Mouse (Mus musculus) large intestine, adult 2 months (tissue): ENCODE measurements at regions not wholly inside any gene's neighbourhood (a gene's known extent, or its start where the extent isn't known, plus 50 kb on each side); places are given as distances from the start of the nearest gene placed in this dataset.
"Not testable (repeated sequence)": the region's sequence is repeated elsewhere in the genome, so short reads cannot be mapped to it uniquely, and the experiment has no call there.

ENCODE experiments used
- DNase-seq: peaks from one replicate; pipeline ENCODE4 v3.0.0-alpha.2; 2012; ENCODE audit warnings: low read depth, low spot score
- WGBS: fragments of 180-500 bp; shearing (Covaris S2); methylation state at CpG from one replicate; pipeline ENCODE4 v1.1.7; 2018; 5-methylcytosine and 5-hydroxymethylcytosine counted together

GRCm38 (mm10) chr12:69489686-69490085, 93.1 kb downstream of the Vcpkmt start:
- DNase-seq = no peak
- 94% methylated on average over 10 of the region's 10 CpGs for WGBS

- DNase-seq = no peak
- WGBS = 51% methylated on average over 8 of the region's 8 CpGs
Observed at GRCm38 (mm10) chr12:69486903-69487302, 95.9 kb downstream of the Vcpkmt start.

- 40% methylated on average over 14 of the region's 14 CpGs for WGBS
- no peak for DNase-seq
Observed at GRCm38 (mm10) chr12:69485652-69486651, 96.9 kb downstream of the Vcpkmt start.

- 46% methylated on average over 3 of the region's 3 CpGs for WGBS
- DNase-seq = no peak
Observed at GRCm38 (mm10) chr12:69481420-69481819, 101.4 kb downstream of the Vcpkmt start.

GRCm38 (mm10) chr12:69476631-69477091, 104.4 kb upstream of the Gm9887 start:
- WGBS = 67% methylated on average over 18 of the region's 18 CpGs
- no peak for DNase-seq

- no peak for DNase-seq
- WGBS = 80% methylated on average over 4 of the region's 4 CpGs
Observed at GRCm38 (mm10) chr12:69476131-69476530, 103.9 kb upstream of the Gm9887 start.

- WGBS = 38% methylated on average over 17 of the region's 17 CpGs
- DNase-seq = no peak
Observed at GRCm38 (mm10) chr12:69474916-69475661, 102.8 kb upstream of the Gm9887 start.

GRCm38 (mm10) chr12:69474141-69474915, 102.1 kb upstream of the Gm9887 start:
- WGBS = 38% methylated on average over 14 of the region's 14 CpGs
- DNase-seq = peak; percentile 35

- no peak for DNase-seq
- 87% methylated on average over 13 of the region's 13 CpGs for WGBS
Observed at GRCm38 (mm10) chr12:69473379-69474057, 101.3 kb upstream of the Gm9887 start.

- no peak for DNase-seq
- 91% methylated on average over 9 of the region's 9 CpGs for WGBS
Observed at GRCm38 (mm10) chr12:69472912-69473311, 100.7 kb upstream of the Gm9887 start.

DNA sequence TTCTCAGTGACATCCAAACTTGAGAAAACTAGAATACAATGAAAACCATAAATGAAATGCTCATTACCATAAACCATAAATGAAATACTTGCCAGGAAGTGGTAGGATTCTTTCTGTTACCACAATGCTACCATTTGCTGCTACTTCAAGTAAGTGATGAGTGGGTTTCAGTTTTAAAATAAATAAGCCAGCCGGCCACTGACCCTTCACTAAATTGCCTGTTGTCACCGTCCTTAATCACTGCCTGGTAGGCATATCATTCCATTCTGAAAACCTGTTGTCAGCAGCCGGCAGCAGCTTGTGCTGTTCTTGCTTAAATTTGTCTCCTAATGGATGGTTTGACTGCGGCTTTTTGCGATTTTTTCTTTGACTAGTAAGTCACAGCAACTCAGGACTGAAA, 99.6 kb upstream of the Gm9887 start:
- DNase-seq = no peak
- WGBS = 86% methylated on average over 5 of the region's 5 CpGs

GRCm38 (mm10) chr12:69469004-69469403, 96.7 kb upstream of the Gm9887 start:
- no peak for DNase-seq
- 81% methylated on average over 6 of the region's 6 CpGs for WGBS

DNA sequence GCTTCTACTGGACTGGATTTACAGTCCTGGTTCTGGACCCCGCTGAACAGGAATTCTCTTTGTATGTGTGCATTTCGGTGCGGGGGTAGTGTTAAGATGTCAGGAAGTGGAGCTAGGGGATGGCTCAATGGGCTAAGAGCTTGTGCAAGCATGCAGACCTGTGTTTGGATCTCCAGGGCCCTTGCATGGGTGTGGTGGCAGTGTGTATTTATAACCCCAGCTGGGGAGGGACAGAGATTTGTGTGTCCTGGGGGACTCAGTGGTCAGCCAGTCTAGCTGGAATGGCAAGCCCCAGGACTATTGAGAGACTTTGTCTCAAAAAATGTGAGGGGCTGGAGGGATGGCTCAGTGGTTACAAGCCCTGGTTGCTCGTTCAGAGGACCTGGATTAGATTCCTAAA, 95.1 kb upstream of the Gm9887 start:
- no peak for DNase-seq
- WGBS = 67% methylated on average over 4 of the region's 4 CpGs

DNA sequence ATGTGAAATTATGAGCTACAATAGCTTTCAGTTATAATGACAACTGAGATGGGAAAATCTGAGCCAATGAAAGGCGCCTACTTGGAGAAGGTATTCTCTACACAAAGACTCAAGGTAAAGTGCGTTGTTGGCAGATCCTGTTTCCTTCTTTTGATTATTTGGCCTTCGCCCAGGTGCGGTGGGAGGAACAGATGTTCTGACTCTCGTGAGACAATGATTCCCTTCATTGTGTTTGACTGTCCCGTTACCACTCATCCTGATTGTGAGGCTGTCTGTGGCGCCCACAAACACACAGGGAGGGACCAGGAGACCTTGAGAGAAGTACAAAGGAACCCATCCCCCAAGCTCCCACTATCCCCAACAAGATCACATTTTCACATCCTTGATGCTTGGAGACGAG, 92.6 kb upstream of the Gm9887 start:
- 48% methylated on average over 8 of the region's 8 CpGs for WGBS
- DNase-seq = no peak

- whole genome bisulfite sequencing = 94% methylated on average over 6 of the region's 6 CpGs
- not testable (repeated sequence) for DNase-seq
Observed at GRCm38 (mm10) chr12:69463327-69463726, 91.1 kb upstream of the Gm9887 start.

DNA sequence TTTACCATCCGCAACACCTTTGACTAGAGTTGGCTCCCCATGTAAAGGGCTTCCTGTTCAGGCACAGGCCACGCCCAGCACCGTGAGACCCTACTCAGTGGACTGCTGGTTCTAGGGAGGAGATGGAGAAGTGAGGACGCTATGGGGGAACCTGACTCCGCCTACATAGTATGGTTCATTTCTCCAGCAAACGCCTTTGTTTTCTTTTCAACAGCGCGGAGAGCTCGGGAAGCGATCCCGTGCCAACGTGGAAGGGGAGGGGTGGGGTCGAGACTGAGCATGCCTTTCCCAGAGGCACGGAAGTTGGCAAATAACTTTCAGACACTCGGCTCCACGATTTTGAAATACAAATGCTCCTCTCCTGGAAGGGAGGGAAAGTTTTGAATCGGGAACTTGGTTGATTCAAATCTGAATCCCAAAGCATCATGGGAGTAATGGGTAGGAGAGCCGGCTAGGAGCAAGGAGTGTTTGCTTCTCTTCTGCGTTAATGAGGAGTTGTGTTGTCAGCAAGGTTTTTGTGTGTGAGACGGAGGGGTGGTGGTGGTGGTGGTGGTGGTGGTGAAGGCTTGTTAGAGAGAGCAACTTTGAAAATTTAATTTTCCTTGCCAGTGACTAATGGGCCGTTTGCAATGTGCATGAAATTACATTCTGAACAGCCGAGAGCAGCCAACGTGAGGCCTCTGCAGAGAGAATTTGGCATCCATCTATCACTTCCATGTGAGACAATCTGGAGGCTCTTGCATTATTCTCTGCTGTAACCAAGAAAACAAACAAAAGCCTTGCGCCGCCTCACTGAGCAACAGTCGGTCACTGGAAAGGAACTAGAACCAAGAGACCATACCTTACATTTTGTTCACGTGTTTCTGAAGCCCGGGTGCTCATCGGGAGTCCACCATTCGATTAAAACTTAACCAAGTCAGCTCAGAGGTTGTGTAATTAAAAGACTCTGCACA, 89.9 kb upstream of the Gm9887 start:
- WGBS = 9% methylated on average over 30 of the region's 30 CpGs
- peak; percentile 50 for DNase-seq

- WGBS = 83% methylated on average over 3 of the region's 3 CpGs
- DNase-seq = no peak
Observed at GRCm38 (mm10) chr12:69460552-69461079, 88.4 kb upstream of the Gm9887 start.
